Mouse (Mus musculus) lung, embryonic 16.5 days (tissue): ENCODE results near the gene Tpk1. TPM values are rescaled to one million over a fixed set of nuclear protein-coding genes. Genes with fewer than 3 reads are reported as not detected.

Experiments
- ATAC-seq: fragments of 200-750 bp; cut with Nextera tagmentation; 2 replicates; pipeline ENCODE4 v1.8.0; 2017; ENCODE audit warnings: low read depth, mild to moderate bottlenecking, moderate library complexity
- H3K27ac ChIP-seq: fragments of 300-500 bp; sonication (generic); 2 replicates; pipeline ENCODE4 v1.5.1; 2014; ENCODE audit warnings: mild to moderate bottlenecking, control low read depth, low read length
- H3K27me3 ChIP-seq: fragments of 300-500 bp; sonication (generic); 2 replicates; pipeline ENCODE4 v1.6.1; 2014; ENCODE audit warnings: low read depth, low read length, mixed read lengths; ENCODE audit not compliant: control insufficient read depth, insufficient read depth
- H3K36me3 ChIP-seq: fragments of 300-500 bp; sonication (generic); 2 replicates; pipeline ENCODE4 v1.6.1; 2014; ENCODE audit warnings: low read length; ENCODE audit not compliant: control insufficient read depth, insufficient read depth
- H3K4me1 ChIP-seq: fragments of 300-500 bp; sonication (generic); replicated peaks from 2 replicates; pipeline ENCODE4 v1.6.1; 2014; ENCODE audit warnings: low read length, mixed read lengths; ENCODE audit not compliant: control insufficient read depth, insufficient read depth
- H3K4me2 ChIP-seq: fragments of 300-500 bp; sonication (generic); 2 replicates; pipeline ENCODE4 v1.6.1; 2014; ENCODE audit warnings: low read depth, low read length, control low read depth
- H3K4me3 ChIP-seq: fragments of 300-500 bp; sonication (generic); 2 replicates; pipeline ENCODE4 v1.5.1; 2014; ENCODE audit warnings: mild to moderate bottlenecking, low read length, control low read depth
- H3K9ac ChIP-seq: fragments of 300-500 bp; sonication (generic); 2 replicates; pipeline ENCODE4 v1.6.1; 2014; ENCODE audit warnings: low read length, control low read depth
- H3K9me3 ChIP-seq: fragments of 300-500 bp; sonication (generic); 2 replicates; pipeline ENCODE4 v1.6.1; 2016; ENCODE audit warnings: low read length; ENCODE audit not compliant: control insufficient read depth
- WGBS: fragments of 180-500 bp; shearing (Covaris S2); extraction: QIAGEN DNeasy Blood & Tissue Kit; methylation state at CpG from one replicate; pipeline ENCODE4 v1.1.7; 2014; 5-methylcytosine and 5-hydroxymethylcytosine counted together
- polyA plus RNA-seq: library from polyadenylated mRNA; unstranded; fragments of >200 nt; fragmentation: Nextera tagmentation; extraction: Ambion mirVana; gene quantifications from 2 replicates; pipeline ENCODE4 v1.2.1, GENCODE M21; 2015

Gene Tpk1
- polyA plus RNA-seq, 1 experiment from 2014 or later: 13.0 TPM

GRCm38 (mm10) chr6:43382284-43382683, 283.8 kb downstream of the Tpk1 start:
- Histone ChIP-seq H3K4me3 (no peak overlapping the region), H3K27me3 (no peaks in the 10 kb centered on the region), H3K4me2 (no peak overlapping the region), H3K4me1 (no peaks in the 10 kb centered on the region), H3K9ac (no peak overlapping the region), H3K9me3 (no peaks in the 10 kb centered on the region), H3K36me3 (no peaks in the 10 kb centered on the region), H3K27ac (no peak overlapping the region)
- no peak for ATAC-seq
- 74% methylated on average over 3 of the region's 3 CpGs for WGBS

GRCm38 (mm10) chr6:43373206-43373605, 292.9 kb downstream of the Tpk1 start:
- no peak overlapping the region for H3K27ac ChIP-seq
- H3K36me3 ChIP-seq: no peaks in the 10 kb centered on the region
- H3K9ac ChIP-seq: no peak overlapping the region
- H3K9me3 ChIP-seq: no peaks in the 10 kb centered on the region
- WGBS: 66% methylated on average over 5 of the region's 5 CpGs
- no peak overlapping the region for H3K4me3 ChIP-seq
- no peak overlapping the region for H3K4me2 ChIP-seq
- H3K27me3 ChIP-seq: no peaks in the 10 kb centered on the region
- H3K4me1 ChIP-seq: no peaks in the 10 kb centered on the region
- no peak for ATAC-seq

- WGBS: 26% methylated on average over 1 of the region's 1 CpGs
- Histone ChIP-seq H3K4me2 (no peak overlapping the region), H3K9me3 (no peaks in the 10 kb centered on the region), H3K27me3 (no peaks in the 10 kb centered on the region), H3K36me3 (no peaks in the 10 kb centered on the region), H3K4me1 (no peaks in the 10 kb centered on the region), H3K4me3 (no peak overlapping the region), H3K9ac (no peak overlapping the region), H3K27ac (no peak overlapping the region)
- ATAC-seq: peak; percentile 74
Observed at GRCm38 (mm10) chr6:43367434-43367945, 298.6 kb downstream of the Tpk1 start.

- H3K36me3 ChIP-seq: no peaks in the 10 kb centered on the region
- 72% methylated on average over 2 of the region's 2 CpGs for whole genome bisulfite sequencing
Observed at GRCm38 (mm10) chr6:43366952-43367351, 299.1 kb downstream of the Tpk1 start.

GRCm38 (mm10) chr6:43363917-43364316, 302.2 kb downstream of the Tpk1 start:
- Histone ChIP-seq H3K27me3 (no peaks in the 10 kb centered on the region), H3K36me3 (no peaks in the 10 kb centered on the region), H3K27ac (no peak overlapping the region), H3K4me2 (no peak overlapping the region), H3K9ac (no peak overlapping the region), H3K4me3 (no peak overlapping the region), H3K9me3 (no peaks in the 10 kb centered on the region), H3K4me1 (no peaks in the 10 kb centered on the region)
- ATAC-seq: no peak
- 89% methylated on average over 3 of the region's 3 CpGs for WGBS

More at GRCm38 (mm10) chr6:43366952-43367351, 299.1 kb downstream of the Tpk1 start:
- H3K27me3 ChIP-seq: no peaks in the 10 kb centered on the region
- H3K4me3 ChIP-seq: no peak overlapping the region
- H3K4me2 ChIP-seq: no peak overlapping the region
- H3K9me3 ChIP-seq: no peaks in the 10 kb centered on the region
- H3K27ac ChIP-seq: no peak overlapping the region
- no peaks in the 10 kb centered on the region for H3K4me1 ChIP-seq
- no peak overlapping the region for H3K9ac ChIP-seq
- no peak for ATAC-seq

- WGBS: 67% methylated on average over 5 of the region's 5 CpGs
- no peaks in the 10 kb centered on the region for H3K36me3 ChIP-seq
- no peak overlapping the region for H3K4me3 ChIP-seq
- no peaks in the 10 kb centered on the region for H3K27me3 ChIP-seq
- no peaks in the 10 kb centered on the region for H3K4me1 ChIP-seq
- no peaks in the 10 kb centered on the region for H3K9me3 ChIP-seq
- H3K4me2 ChIP-seq: no peak overlapping the region
- no peak for ATAC-seq
- no peak overlapping the region for H3K27ac ChIP-seq
- H3K9ac ChIP-seq: no peak overlapping the region
Observed at GRCm38 (mm10) chr6:43363291-43363820, 302.7 kb downstream of the Tpk1 start.

- Histone ChIP-seq H3K27me3 (no peaks in the 10 kb centered on the region), H3K9ac (no peak overlapping the region), H3K4me2 (no peak overlapping the region), H3K27ac (no peak overlapping the region), H3K9me3 (no peaks in the 10 kb centered on the region), H3K4me1 (no peaks in the 10 kb centered on the region), H3K4me3 (no peak overlapping the region), H3K36me3 (no peaks in the 10 kb centered on the region)
- ATAC-seq: no peak
- 39% methylated on average over 5 of the region's 5 CpGs for WGBS
Observed at GRCm38 (mm10) chr6:43361248-43361647, 304.8 kb downstream of the Tpk1 start.

GRCm38 (mm10) chr6:43360214-43360613, 305.9 kb downstream of the Tpk1 start:
- H3K27ac ChIP-seq: no peak overlapping the region
- H3K9me3 ChIP-seq: no peaks in the 10 kb centered on the region
- H3K36me3 ChIP-seq: no peaks in the 10 kb centered on the region
- H3K4me3 ChIP-seq: no peak overlapping the region
- no peak overlapping the region for H3K9ac ChIP-seq
- H3K4me1 ChIP-seq: no peaks in the 10 kb centered on the region
- ATAC-seq: no peak
- 65% methylated on average over 3 of the region's 3 CpGs for whole genome bisulfite sequencing
- H3K4me2 ChIP-seq: no peak overlapping the region
- H3K27me3 ChIP-seq: no peaks in the 10 kb centered on the region

GRCm38 (mm10) chr6:43354562-43355241, 311.4 kb downstream of the Tpk1 start:
- 62% methylated on average over 9 of the region's 9 CpGs for WGBS
- ATAC-seq: no peak
- H3K4me2 ChIP-seq: no peak overlapping the region
- H3K4me1 ChIP-seq: no peaks in the 10 kb centered on the region
- no peak overlapping the region for H3K27ac ChIP-seq
- no peaks in the 10 kb centered on the region for H3K27me3 ChIP-seq
- no peak overlapping the region for H3K4me3 ChIP-seq
- H3K9ac ChIP-seq: no peak overlapping the region
- no peaks in the 10 kb centered on the region for H3K9me3 ChIP-seq
- no peaks in the 10 kb centered on the region for H3K36me3 ChIP-seq
